Mouse (Mus musculus) yolk sac, embryonic 10.5 days (tissue): ENCODE data around the gene Specc1l.

Experiments
- DNase-seq: peaks from one replicate; pipeline ENCODE4 v3.0.0-alpha.2; 2017; ENCODE audit warnings: low spot score

Specc1l gene

GRCm38 (mm10) chr10:75211807-75212645, at the start of gene Specc1l:
Gene Specc1l, plus strand, starts transcription at chr10:75212073.
- peak; percentile 98 for DNase-seq

DNA sequence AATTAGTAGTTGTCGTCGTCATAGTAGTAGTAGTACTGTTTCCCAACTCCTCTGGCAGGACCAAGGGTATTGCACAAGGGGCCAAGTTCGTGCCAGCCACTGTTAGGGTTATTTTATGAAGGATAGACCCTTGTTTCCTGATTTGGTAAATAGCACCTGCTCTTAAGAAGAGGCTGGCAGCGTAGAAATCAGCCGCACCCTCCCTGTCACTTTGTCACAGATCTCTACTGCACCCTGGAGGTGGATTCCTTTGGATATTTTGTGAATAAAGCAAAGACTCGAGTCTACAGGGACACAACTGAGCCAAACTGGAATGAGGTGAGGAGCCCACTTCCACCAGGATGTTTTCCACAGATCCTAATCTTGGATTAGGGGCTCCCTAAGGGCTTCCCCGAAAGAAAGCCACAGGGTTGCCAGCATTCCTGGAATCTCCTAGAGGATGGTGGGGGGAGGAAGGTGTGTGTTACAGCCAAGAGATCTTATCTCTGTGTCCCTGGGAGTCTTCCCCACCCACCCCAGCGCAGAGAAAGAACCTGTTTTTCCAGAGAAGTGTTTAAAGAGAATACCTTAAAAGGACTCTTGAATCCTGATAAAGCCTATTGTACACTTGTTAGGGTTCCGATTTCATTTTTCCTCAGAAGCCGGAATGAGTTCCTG, 45.9 kb upstream of the Specc1l start:
- DNase-seq, result peak; percentile 61

DNA sequence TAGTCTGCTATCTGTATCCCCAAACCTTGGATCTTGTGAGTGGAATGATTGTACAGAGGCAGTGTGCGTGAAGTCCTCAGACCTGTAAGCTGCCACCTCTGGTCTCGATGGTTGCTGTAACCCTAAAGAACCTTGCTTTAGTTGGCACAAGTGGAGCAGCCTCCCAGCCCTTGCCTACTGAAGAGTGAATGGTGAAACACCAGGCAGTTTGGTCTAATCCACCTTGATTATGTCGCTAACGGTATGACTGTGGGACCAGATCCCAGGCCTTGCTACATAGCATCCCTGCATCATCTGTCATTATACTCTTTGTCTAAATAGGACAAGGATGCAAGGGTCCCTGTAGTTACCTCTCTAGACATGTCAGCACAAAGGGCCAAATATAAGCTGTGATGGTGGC, 45.3 kb upstream of the Specc1l start:
- DNase-seq, result no peak

DNA sequence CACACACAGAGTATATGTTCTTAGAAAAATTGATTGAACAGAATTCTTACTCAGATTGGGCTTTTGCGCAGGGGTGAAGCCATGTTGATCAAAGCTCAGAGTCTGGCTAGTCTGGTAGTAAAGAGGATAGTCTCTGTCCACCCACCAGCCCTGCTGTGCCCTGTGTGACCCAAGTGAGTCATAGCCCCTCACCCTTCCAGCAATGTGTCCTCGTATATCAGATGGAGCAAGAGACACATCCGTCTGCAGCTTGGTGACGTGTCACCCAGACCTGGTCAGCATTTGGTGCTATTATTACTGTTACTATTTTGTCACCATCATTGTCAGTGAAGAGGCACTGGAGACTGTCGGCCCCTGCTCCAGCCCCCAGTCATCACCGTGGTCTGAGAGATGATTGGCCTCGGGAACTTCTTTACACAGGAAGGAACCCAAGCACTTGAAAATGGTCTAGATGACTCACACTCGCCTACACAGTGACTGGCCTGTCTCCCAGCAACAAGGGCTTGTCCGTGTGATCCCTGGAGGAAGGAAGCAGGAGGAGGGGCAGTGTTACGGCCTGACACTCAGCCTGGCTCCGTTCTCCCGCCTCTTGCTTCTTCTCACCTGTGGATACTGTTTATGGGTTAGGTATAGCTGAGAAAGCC, 41.5 kb upstream of the Specc1l start:
- DNase-seq, result peak; percentile 33

- DNase-seq, result no peak
Observed at GRCm38 (mm10) chr10:75173056-75173455, 38.8 kb upstream of the Specc1l start.

- DNase-seq, result no peak
Observed at GRCm38 (mm10) chr10:75173712-75174111, 38.2 kb upstream of the Specc1l start.

- no peak for DNase-seq
Observed at GRCm38 (mm10) chr10:75176494-75176893, 35.4 kb upstream of the Specc1l start.

GRCm38 (mm10) chr10:75178911-75179310, 33.0 kb upstream of the Specc1l start:
- no peak for DNase-seq

DNA sequence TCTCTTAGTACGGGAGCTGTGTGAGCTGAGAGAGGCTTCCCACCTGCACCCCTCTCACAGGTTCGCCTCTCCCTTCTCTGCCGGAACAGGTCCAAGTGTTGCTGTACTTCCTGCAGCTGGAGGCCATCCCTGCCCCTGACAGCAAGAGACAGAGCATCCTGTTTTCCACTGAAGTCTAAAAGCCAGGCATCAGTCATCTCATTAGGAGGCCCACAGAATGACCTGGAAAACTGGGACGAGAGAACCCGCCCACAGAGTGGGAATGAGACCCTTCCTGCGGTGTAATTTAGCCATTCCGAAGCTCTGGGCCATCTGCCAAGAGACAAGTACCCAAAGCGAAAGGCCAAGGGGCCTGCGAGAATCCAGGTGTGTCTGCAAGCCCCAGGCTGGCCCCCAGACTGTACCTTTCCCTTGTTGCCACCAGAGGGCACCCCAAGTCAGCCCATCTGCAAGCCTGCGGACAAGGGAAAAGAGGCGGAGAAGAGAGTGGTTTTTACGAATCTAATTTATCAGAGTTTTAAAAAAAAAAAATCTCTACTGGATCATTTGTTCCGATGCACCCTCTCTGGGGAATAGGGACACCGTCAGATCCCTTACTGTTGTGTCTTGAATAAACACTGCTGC, 29.6 kb upstream of the Specc1l start:
- peak; percentile 46 for DNase-seq

DNA sequence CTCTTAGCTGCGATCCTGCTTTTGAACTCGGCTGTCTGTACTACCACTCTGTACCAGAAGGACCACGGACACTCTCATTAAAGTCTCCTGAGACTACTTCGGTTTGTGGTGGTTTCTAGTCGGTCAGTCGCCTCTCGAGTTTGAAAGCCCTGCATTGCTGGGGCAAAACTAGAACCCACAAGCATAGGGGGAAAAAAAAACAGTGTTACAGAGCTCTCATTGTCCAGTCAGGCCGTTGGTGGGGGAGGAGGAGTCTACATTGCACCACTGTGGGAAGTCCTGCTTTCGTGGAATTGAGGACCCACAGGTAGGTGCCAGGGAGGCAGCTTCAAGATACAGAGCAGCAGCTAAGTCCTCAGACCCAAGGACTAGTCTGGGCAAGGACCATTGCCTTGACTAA, 27.0 kb upstream of the Specc1l start:
- DNase-seq, result no peak

DNA sequence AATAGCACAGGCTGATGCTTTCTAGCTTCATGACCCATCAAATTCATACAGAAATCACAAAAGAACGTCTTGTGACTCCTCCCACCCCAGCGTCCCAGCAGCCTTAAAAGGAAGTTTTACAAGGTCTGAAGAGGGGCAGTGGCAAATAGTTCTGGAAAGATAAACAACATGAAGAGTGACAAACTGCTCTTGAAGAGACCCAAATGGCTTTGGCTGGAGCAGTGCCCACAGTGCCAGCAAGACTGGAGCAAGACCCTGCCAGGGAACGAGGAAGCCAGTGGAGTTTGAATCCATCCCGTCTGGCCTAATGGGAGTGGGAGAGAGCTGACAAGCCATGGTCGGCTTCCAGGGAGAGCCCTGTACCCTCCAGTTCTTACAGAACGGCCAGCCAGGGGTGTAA, 25.3 kb upstream of the Specc1l start:
- no peak for DNase-seq

- no peak for DNase-seq
Observed at GRCm38 (mm10) chr10:75187366-75188056, 24.4 kb upstream of the Specc1l start.

DNA sequence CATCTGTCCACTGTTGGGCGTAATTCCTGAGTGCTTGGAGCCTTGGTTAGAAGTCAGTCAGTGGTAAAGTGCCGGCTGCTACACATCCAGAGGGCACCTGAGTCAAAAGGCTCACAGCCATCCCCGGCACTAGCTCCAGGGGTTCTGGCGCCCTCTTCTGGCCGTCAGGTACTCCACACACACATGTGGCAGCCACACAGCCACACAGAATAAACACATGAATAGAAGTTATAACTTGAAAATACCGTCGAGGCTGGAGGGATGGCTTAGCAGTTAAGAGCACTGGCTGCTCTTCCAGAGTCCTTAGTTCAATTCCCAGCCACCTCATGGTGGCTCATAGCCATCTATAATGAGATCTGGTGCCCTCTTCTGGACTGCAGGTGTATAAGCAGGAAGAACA, 20.2 kb upstream of the Specc1l start:
- no peak for DNase-seq

DNA sequence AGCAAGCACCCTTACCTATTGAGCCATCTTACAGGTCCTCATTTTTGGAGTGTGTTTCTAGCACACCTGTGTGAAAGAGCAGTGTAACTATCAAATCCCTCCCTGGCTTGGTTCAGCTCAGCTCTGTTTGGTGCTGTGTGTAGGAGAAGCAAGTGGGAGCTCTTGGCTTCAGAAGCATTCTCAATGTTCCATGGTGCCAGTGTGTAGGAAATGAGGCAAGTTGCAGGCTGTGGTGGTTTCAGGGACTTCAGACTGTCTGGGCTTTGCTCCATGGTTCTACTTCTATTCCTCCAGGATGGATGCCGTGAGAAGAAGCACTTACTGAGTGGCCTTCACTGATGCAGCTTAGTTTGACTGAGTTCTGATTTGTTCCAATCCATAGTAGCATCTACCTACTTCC, 14.1 kb upstream of the Specc1l start:
- DNase-seq, result no peak

DNA sequence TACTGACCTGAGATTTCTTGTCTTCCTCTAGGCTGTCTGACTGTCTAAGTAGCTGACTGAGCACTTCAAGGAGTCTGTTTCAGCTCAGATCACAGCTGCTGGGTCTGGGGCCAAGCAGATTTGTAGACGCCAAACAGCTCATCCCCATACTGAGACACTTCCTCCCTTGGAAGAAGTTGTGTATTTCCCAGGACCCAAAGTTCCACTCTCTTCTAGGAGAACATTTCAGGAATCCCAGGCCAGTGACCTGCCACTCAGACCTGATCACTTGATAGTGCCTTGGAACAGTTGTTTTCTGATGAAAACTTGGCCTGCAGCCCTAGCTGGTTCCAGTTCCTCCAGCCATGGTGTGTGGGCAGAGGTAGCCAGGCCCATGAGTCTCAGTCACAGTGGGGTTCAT, 11.1 kb upstream of the Specc1l start:
- no peak for DNase-seq

GRCm38 (mm10) chr10:75206192-75206591, 5.7 kb upstream of the Specc1l start:
- DNase-seq, result no peak

GRCm38 (mm10) chr10:75210841-75211240, 1.0 kb upstream of the Specc1l start:
- DNase-seq, result no peak

DNA sequence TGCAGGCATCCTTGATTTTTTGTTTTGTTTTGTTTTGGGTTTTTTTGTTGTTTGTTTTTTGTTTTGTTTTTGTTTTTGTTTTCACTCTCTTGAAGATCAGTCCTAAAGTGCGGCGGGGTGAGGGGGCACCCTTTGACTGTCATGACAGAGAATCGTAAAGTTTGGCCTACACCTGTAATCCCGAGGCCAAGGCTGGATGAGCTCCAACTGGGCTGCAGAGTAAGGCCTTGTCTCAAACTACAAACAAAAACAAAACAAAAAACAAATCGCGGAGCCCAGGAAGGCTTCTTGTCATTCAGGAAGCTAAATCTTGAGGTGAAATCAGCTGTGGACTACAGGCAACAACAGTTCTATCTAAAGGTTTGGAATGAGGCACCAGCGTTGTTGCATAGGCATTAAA, 1.1 kb downstream of the Specc1l start:
- DNase-seq, result no peak

GRCm38 (mm10) chr10:75220722-75221121, 8.8 kb downstream of the Specc1l start:
- no peak for DNase-seq

GRCm38 (mm10) chr10:75221936-75222610, 10.2 kb downstream of the Specc1l start:
- DNase-seq, result no peak

DNA sequence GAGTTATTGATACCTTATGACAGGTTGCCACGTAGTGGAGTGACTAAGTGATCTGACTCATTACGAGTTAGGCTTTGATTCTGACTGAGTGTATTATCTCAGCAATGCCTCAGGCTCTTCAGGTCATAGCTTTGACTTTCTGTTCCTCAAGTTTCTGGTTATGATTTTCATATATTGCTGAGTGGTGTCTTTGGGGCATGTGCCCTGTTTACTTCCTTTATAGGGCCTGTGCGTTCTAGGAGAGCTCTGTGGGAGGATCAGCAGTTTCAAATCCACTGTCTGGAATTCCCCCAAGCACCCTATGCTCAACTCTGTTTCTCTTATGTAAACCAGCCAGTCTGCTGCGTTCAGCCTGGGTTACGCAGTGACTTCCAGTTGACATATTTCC, 10.7 kb downstream of the Specc1l start:
- DNase-seq, result no peak
